Mouse (Mus musculus) kidney, adult 2 months (tissue): ENCODE measurements around the gene Med1.

Source experiments
- CTCF ChIP-seq: fragments of 200-500 bp; conservative IDR thresholded peaks from 2 replicates; pipeline ENCODE4 v1.5.1; 2011; ENCODE audit warnings: low read depth, mild to moderate bottlenecking, control low read depth, low read length, moderate library complexity, mixed read lengths; ENCODE audit not compliant: insufficient read depth, insufficient read length
- POLR2A ChIP-seq: fragments of 200-500 bp; IDR thresholded peaks from one replicate; pipeline ENCODE4 v1.6.1; 2011; ENCODE audit warnings: low read depth, low read length, control low read depth

DNA sequence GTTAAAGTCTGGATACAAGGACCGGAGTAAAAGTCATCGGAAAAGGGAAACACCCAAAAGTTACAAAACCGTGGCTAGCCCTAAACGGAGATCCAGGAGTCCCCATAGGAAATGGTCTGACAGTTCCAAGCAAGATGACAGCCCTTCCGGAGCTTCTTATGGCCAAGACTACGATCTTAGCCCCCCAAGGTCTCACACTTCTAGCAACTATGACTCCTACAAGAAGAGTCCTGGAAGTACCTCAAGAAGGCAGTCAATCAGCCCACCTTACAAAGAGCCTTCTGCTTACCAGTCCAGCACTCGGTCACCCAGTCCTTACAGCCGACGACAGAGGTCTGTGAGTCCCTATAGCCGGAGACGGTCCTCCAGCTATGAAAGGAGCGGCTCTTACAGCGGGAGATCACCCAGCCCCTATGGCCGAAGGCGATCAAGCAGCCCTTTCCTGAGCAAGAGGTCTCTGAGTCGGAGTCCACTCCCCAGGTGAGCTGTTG, 10.9 kb upstream of the Med1 start:
- TF ChIP-seq POLR2A (no peak), CTCF (no peak)
